Mouse (Mus musculus) adrenal gland, postnatal 4 days (tissue): ENCODE results near the gene Fam221b. TPM values are rescaled to one million over a fixed set of nuclear protein-coding genes. Genes with fewer than 3 reads are reported as not detected.

Source experiments
- DNase-seq, 2 experiments: peaks; one replicate each; pipeline ENCODE4 v3.0.0; 2021 to 2022; ENCODE audit warnings: low spot score in 2 of 2, mixed read lengths in 2 of 2
- long read RNA-seq, 2 experiments: library from polyadenylated mRNA; stranded (forward); transcript quantifications; one replicate each; pipeline ENCODE4 v2.0.0; 2021
- total RNA-seq, 2 experiments: library from RNA; stranded (reverse); gene quantifications; 2 replicates each; pipeline ENCODE4 v1.2.3; 2021

Gene Fam221b
- under 1 TPM; 0.31 to 0.62 TPM for total RNA-seq
- long read RNA-seq, experiment 1 = 0 reads
- long read RNA-seq, experiment 2 = 0 reads

- DNase-seq = peak; percentile 72 to 75
These were observed at the start of gene Fam221b, which contains the start of gene Tmem8b for GRCm38 (mm10) chr4:43668782-43669427. Fam221b (minus strand) TSS chr4:43669145. Tmem8b (plus strand) TSS chr4:43668971.

DNA sequence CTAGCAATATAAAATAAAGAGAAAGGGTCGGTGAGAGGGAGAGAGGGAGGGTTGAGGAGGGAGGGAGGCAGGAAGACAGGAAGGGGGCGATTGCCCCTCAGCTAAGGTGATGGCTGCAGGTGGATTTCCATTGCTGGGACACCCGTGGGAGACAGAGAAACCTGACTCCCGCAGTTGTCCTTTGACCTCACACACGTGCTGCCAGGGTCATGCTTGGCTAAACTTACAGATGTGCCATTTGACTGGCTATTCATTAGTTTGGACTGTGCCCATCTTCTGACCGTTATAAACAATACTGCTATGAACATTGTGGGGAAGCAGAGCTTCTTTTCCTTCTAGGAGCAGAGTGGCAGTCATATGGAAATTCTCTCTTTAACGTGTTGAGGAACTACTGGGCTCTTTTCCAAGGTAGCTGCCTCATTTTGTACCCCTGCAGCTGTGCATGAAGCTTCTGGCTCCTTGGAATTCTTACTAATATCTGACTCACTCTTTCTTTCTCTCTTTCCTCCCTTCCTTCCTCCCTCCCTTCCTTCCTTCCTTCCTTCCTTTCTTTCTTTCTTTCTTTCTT, 44.8 kb upstream of the Fam221b start:
- DNase-seq = no peak

DNA sequence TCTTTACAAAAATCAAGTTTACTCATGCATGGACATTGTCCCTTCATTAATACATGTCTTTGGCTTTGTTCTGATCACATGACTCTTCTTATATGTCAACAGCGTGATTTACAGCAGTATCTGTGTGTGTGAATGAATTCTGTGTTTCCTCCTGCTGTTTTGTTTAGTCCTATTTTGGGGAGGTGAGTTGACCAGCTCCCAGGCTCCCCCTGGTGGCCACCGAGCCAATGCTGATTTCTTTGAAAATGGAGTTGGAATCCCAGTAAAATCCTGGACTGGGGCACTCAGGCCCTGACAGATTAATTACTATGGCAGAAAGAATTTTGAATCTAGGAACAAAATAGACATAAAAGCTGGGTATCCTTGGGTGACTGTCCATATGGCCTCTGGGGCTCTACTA, 42.9 kb upstream of the Fam221b start:
- peak; percentile 64 to 70 for DNase-seq

DNA sequence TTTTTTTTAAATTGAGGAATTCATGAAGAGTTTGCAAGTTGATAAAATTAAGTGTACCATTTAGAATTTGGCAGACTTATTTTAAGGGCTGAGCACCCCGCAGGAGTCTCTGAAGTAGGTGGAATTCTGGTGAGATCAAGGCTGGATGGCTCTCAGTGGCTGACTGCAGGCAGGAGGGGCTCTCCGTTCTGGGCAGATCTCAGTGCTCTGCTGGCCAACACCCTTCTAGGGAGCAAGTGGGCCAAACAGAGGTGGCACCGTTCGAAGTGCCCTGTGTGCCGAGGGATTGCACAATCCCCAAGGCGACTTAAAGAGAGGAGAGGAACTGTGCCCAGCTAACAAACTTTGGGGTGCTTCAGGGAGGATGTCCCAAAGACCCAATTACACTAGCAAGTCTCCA, 40.9 kb upstream of the Fam221b start, which contains the start of gene Olfr71:
Gene Olfr71, minus strand, starts transcription at position 387 of the 400 bp plus-strand sequence.
- DNase-seq = no peak

DNA sequence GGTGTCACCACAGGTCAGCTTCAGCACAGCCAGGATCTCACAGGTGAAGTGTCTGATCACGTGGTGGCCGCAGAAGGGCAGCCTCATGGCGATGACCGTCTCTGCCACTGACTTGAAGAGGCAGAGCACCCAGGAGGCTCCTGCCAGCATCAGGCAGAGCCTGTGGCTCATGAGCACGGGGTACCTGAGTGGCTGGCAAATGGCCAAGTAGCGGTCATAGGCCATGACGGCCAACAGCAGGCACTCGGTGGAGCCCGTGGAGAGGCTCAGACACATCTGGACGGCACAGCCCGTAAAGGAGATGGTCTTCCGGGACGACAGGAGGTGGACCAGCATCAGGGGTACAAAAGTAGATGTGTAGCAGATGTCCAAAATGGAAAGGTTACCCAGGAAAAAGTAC, 37.0 kb upstream of the Fam221b start:
- no peak for DNase-seq

GRCm38 (mm10) chr4:43703851-43704250, 34.9 kb upstream of the Fam221b start:
- no peak for DNase-seq

- DNase-seq = no peak
These were observed 34.5 kb upstream of the Fam221b start for GRCm38 (mm10) chr4:43703439-43703838.

DNA sequence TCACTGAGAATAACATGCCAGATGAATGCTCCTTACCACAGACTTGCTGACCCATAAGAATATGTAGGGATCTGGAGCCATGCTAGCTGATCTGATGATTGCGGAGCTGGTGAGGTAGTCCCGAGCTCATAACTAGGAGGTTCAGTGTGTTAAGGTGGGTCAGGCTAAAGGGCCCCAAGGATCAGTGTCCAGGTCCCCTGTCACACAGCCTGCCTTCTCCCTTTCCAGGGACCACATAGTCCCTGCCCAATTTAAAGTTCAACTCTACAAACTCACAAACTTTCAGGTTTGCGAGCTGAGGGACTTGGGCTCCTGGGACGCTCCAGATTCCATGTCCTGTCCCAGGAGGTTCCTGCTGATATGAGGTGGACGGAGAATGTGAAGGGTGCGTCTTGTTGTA, 31.8 kb upstream of the Fam221b start, which contains the start of gene Olfr70:
Gene Olfr70, minus strand, starts transcription at position 101 of the 400 bp plus-strand sequence.
- no peak for DNase-seq

- no peak for DNase-seq
These were observed 27.6 kb upstream of the Fam221b start for GRCm38 (mm10) chr4:43696561-43696960.

DNA sequence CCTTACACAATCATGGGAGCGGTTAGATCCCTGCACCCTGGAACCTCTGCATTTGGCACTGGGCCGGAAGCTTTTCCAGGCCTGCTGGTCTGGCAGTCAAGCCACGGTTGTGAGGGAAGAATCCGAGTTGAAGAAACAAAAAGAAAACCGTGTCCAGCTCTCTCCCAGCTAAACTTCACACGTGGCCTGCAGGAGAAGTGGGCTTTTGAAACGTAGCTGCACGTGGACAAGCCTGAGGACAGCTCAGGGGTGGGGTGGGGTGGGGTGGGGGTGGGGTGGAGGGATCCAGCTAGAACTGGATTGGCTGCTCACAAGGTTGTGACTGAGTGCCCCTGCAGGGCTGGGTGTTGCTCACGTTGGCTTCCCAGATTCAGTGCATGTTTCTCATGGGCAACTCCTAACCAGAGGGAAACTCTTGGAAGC, 26.3 kb upstream of the Fam221b start:
- no peak for DNase-seq

DNA sequence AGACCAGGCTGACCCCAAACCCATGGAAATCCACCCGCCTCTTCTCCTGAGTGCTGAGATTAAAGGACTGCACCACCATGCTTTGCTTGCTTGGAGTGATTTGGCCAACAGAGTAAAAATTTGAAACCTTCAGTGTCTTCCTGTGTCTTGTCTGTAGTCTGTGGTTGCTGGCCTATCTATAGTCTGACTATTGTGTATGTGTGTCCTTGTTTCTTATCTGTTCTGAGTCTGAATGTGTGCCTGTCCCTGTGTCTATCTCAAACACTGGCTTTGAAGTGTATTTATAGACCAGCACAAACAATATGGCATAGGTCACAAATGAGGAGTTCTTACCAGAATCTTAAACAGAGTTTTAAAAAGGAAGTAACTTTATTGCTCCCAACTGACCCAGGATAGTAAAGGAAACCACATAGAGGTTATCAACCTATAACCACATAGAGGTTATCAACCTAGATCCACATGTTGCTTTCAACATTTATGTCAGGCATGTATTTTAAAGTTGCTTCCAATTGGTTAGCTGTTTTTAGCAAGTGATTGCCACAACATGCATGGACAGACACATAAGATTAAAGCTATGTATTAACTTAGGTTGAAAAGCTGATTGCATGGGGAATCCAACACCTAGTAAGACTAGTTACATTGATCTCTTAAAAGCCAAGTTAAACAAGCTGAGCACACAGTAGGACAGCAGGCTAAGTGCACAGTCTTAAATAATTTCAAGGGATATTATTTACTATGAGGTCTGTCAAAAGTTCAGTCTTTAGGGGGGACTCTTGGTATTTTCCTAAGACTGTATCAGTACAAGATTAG, 25.7 kb upstream of the Fam221b start:
- no peak for DNase-seq

- no peak for DNase-seq
These were observed 24.9 kb upstream of the Fam221b start for GRCm38 (mm10) chr4:43693806-43694241.

GRCm38 (mm10) chr4:43691026-43691425, 22.1 kb upstream of the Fam221b start:
- no peak for DNase-seq

DNA sequence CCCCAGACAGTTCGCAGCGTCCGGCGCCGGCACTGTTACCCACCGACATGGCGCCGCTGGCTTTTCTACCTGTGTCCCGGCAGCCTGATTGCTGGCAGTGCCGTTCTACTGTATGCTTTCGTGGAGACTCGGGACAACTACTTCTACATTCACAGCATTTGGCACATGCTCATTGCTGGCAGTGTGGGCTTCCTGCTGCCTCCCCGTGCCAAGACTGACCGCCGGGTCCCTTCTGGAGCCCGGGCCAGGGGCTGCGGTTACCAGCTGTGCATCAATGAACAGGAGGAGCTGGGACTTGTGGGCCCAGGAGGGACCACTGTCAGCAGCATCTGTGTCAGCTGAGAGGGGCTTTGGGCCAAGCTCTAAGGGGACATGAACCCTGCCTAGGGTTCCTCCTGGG, 21.1 kb upstream of the Fam221b start:
- no peak for DNase-seq

DNA sequence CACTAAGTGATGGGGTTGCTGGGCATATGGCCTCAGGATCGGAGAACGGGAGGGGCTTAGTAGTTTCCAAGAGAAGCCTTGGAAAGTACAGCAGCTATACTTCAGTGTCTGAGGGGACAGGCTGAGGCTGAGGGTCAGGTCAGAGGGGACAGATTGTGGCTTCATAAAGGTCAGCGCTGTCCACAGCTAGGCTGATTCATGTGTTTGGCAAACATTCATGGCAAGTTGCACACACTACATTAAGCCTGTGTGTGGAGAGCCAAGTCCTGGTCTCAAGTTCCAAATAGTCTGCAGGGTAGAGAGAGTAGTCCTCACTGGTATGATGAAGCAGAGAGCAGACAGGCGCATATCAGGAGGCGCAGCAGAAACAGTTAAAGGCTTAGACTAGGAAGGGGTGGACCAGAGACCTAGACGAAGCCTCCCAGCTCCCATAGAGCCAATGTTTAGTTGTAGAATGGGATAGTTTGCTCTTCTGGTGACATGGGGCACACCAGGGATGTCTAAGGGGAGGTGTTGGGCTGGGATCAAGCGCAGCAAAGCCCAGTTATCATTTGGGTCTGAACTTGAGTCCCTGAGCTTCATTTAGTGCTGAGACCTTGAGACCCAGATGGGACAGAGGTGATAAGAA, 10.6 kb upstream of the Fam221b start:
- DNase-seq = no peak

DNA sequence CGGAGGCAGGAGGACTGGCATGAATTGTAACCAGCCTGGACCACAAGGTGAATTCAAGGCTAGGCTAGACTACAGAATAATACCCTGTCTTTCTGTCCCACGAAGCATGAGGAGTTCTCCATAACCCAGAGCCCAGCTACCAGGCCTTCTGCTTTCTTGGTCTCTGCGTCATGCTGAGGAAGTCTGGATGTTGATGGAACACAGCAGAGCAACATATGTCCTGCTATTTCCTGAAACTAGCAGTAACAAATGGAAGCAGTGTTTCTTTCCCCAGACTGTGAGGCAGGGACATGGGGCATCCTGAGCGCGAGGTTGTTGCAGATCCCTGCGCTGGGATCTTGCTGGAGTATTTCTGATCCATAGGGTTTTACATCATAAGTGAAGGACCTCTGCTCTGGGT, 9.6 kb upstream of the Fam221b start:
- DNase-seq = no peak

DNA sequence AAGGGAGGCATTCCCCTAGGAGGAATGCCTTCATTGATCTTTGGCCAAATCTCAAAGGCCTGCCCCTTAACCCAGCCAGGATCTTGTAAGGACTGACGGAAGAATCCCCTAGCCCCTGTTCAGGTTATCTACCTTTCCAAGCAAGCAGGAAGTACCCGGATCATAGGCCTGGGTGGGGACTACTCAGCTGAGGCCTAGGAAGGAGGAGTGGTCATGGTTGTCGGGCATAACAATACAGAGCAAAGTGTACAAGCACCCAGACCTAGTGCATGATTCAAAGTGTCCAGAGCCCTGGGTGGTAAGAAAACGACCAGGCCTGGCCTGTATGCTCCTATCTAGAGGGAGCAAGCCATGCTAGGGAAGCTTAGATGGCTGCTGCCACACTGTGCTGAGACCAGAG, 6.7 kb upstream of the Fam221b start:
- no peak for DNase-seq

GRCm38 (mm10) chr4:43674974-43675373, 6.0 kb upstream of the Fam221b start:
- no peak for DNase-seq

GRCm38 (mm10) chr4:43673703-43674102, 4.8 kb upstream of the Fam221b start:
- DNase-seq = no peak

DNA sequence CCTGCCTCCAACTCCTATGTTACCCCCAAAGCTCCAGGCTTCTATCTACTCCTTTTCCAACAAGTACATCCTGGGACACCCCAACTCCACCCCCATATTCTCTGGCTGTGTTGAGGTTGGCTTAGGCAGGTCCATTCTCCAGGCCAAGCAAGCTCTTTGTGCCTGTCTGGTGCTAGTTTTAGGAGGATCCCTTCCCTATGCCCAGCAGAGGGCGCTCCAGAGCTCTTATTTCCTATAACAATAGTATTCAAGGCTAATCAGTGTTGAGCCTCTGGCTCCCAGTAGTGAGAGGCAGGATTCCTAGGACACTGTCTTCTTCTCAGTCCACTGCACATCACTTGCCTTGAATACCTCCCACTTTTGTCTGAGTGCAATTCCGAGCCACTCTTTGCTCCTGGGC, 3.1 kb upstream of the Fam221b start:
- DNase-seq = peak; percentile 71 to 89

GRCm38 (mm10) chr4:43669428-43669794, 466 bp upstream of the Fam221b start:
- peak in 1 of 2 experiments; percentile 56 for DNase-seq
